Mouse (Mus musculus) brown adipose tissue, adult 24 weeks (tissue): ENCODE measurements around the gene Strip1. TPM values are rescaled to one million over a fixed set of nuclear protein-coding genes. Genes with fewer than 3 reads are reported as not detected.
"Not testable (repeated sequence)": the region's sequence is repeated elsewhere in the genome, so short reads cannot be mapped to it uniquely, and the experiment has no call there.

Experiments
- H3K27ac ChIP-seq: fragments of 200-500 bp; replicated peaks from 2 replicates; pipeline ENCODE4 v1.5.1; 2012; ENCODE audit warnings: low read depth, mild to moderate bottlenecking, low read length
- H3K4me1 ChIP-seq: fragments of 200-500 bp; 2 replicates; pipeline ENCODE4 v1.6.1; 2012; ENCODE audit warnings: low read length, mixed read lengths; ENCODE audit not compliant: control insufficient read depth, insufficient read depth, insufficient read length
- H3K4me3 ChIP-seq: fragments of 200-500 bp; 2 replicates; pipeline ENCODE4 v1.5.1; 2012; ENCODE audit warnings: low read depth, mild to moderate bottlenecking, low read length, moderate library complexity; ENCODE audit not compliant: insufficient read depth
- polyA plus RNA-seq: library from polyadenylated mRNA; stranded (reverse); fragments of >200 nt; gene quantifications from 2 replicates; pipeline ENCODE4 v1.2.4, GENCODE M21; 2012; ENCODE audit not compliant: missing spikeins, insufficient read depth, insufficient read length

Gene Strip1
- 21.9 and 27.7 TPM in 2 replicates for polyA plus RNA-seq

DNA sequence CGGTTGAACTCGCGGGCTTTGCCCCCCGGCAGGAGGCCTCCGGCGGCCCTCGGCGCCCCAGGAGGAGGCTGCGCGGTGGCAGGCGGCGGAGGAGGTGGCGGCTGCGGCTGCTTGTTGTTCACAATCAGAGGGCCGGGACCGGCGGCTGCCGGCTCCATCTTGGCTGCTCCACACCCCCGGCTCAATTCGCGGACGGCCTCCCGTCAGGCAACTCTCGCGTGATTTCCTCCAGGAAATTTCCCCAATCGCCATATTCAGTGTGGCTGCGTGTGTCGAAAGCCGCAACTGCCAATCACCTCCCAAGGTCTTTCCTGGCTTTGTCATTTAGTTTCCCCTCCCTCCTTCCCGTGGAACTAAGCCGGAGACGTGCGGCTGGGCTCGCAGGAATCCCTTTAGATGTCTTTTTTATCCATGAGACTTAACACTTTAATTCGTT is at the start of gene Strip1:
TSS of gene Strip1 (minus strand) at position 172 of the 436 bp plus-strand sequence.
- H3K4me3 ChIP-seq: peak within 1 kb of the TSS; percentile 93
- no peaks in the 10 kb centered on the region for H3K4me1 ChIP-seq
- peak within 1 kb of the TSS; percentile 90 for H3K27ac ChIP-seq

GRCm38 (mm10) chr3:107680790-107681576 is 49.5 kb upstream of the Strip1 start:
- Histone ChIP-seq H3K27ac (peak overlapping the region; percentile 41; the same call in 1 of the 2 replicates), H3K4me1 (peaks cover 16% of the 10 kb centered on the region), H3K4me3 (no peak overlapping the region)

GRCm38 (mm10) chr3:107671509-107671908 is 40.0 kb upstream of the Strip1 start:
- no peak overlapping the region for H3K4me3 ChIP-seq
- no peaks in the 10 kb centered on the region for H3K4me1 ChIP-seq

GRCm38 (mm10) chr3:107670500-107670899 is 39.0 kb upstream of the Strip1 start:
- Histone ChIP-seq H3K27ac (no peak overlapping the region), H3K4me3 (no peak overlapping the region), H3K4me1 (no peaks in the 10 kb centered on the region)

More at GRCm38 (mm10) chr3:107671509-107671908, 40.0 kb upstream of the Strip1 start:
- H3K27ac ChIP-seq: no peak overlapping the region

DNA sequence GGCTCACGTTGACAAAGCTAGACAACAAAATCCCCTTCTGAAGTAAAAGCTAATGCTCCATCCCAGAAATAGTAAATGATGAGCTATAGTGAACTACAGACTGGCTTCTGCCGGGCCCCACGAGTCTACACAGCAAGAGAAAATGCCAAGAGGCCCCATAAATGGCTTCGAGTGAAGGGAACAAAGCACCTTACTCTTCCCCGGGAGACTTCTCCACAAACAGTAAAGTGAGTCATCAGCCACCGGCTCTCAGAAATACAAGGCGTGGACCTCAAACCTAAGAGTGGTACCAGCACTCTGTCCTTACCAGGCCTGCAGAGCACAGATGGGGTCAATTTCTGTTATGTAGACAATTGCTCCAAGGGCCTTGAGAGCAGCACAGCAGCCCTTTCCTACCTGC is 37.3 kb upstream of the Strip1 start:
- no peaks in the 10 kb centered on the region for H3K4me1 ChIP-seq
- no peak overlapping the region for H3K27ac ChIP-seq
- H3K4me3 ChIP-seq: no peak overlapping the region

DNA sequence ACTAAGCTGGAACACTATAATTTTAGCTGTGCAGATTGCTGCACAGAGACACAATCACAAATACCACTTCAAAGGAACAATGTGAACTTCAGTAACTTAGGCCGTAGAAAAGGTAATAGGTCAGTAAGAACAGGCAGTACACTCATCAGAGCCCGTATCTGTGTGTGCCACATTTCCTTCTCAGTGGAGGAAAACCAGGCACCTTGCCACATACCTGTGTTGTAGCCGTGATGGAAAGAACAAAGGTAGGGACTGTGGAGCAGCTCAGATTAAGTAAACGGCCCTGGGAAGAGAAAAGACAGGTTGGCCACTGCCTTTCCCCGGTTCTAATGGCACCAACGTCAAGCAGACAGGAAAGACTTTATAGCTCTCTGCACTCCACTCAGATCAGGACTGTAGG is 35.9 kb upstream of the Strip1 start:
- Histone ChIP-seq H3K27ac (no peak overlapping the region), H3K4me1 (no peaks in the 10 kb centered on the region), H3K4me3 (no peak overlapping the region)

DNA sequence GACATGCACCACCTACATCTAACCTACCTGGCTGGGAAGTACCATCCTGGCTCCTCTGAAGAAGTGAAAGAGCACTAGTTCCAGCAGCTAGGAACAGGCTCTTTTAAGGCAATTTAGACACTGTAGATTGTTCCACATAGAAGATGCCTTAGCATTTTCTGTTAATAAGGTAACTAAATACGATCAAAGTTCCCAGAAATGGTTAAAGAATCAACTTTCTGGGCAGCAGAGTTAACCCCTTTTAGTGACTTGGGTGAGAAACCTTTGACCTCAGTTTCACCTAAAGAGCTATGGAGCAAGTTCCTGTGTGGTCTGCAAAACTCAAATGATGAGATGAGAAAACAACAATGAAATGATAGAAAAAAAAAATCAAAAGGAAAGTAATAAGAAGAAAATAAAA is 33.1 kb upstream of the Strip1 start:
- H3K4me1 ChIP-seq: no peaks in the 10 kb centered on the region
- H3K4me3 ChIP-seq: no peak overlapping the region
- H3K27ac ChIP-seq: no peak overlapping the region

- Histone ChIP-seq H3K4me1 (no peaks in the 10 kb centered on the region), H3K4me3 (no peak overlapping the region), H3K27ac (no peak overlapping the region)
Observed at GRCm38 (mm10) chr3:107659000-107659399, 27.5 kb upstream of the Strip1 start.

- Histone ChIP-seq H3K4me3 (no peak overlapping the region), H3K4me1 (no peaks in the 10 kb centered on the region), H3K27ac (peak overlapping the region; percentile 78)
Observed at GRCm38 (mm10) chr3:107656888-107657287, 25.4 kb upstream of the Strip1 start.

DNA sequence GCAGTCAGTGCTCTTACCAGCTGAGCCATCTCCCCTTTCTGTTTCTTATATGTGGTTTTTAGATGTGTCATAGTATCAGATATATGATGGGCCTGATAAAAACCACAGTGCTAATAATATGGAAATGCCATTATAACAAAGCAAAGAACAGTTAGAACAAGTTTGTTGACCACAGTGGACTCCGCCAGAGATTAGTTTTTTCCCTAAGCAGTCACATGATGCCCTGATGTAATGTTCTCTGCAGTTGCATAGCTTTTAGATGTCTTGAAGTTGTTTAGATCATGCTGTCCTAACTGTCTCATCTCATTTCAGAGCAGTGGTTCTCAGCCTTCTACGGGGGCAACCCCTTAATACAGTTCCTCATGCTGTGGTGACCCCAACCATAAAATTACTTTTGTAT is 24.7 kb upstream of the Strip1 start:
- no peaks in the 10 kb centered on the region for H3K4me1 ChIP-seq
- no peak overlapping the region for H3K4me3 ChIP-seq
- peak overlapping the region; percentile 78 for H3K27ac ChIP-seq

GRCm38 (mm10) chr3:107655491-107655890 is 24.0 kb upstream of the Strip1 start:
- peak overlapping the region; percentile 84 for H3K27ac ChIP-seq
- H3K4me1 ChIP-seq: no peaks in the 10 kb centered on the region
- H3K4me3 ChIP-seq: no peak overlapping the region

DNA sequence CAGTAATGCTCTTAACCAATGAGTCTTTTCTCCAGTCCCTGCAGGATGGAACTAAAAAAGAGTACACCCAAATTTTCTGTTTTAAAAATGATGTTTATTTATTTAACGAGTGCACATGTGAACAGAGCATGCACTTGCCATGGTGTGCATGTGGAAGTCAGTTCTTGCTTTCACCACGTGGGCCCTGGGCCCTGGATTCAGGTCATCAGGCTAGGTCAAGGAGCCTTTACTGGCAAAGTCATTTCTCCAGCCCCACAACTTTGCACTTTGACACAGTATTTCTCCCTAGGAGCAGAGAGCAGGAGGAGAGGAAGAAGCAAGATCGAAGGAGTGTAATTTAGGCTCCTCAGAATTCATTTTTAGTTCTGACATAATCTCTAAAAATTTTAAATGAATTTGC is 23.4 kb upstream of the Strip1 start:
- Histone ChIP-seq H3K4me1 (no peaks in the 10 kb centered on the region), H3K27ac (peak overlapping the region; percentile 34; the same call in 1 of the 2 replicates)

DNA sequence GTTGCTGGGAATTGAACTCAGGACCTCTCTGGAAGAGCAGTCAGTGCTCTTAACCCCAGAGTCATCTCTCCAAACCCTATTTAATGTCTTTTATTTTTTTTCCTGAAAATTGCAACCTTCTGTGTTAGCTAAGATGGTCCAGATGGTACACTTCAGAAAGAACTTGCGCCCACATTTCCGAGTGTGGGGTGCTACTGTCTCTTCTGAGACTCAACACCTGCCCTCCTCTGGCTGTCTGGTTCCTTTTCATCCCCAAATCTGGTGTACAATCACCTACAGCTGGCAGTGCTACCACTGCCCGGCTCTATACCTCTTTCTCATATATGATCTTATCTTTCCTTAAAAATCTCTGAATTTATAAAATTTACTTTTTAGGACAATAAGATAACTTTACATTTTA is 21.5 kb upstream of the Strip1 start:
- Histone ChIP-seq H3K27ac (no peak overlapping the region), H3K4me1 (no peaks in the 10 kb centered on the region), H3K4me3 (no peak overlapping the region)

More for the DNA sequence above, 23.4 kb upstream of the Strip1 start:
- H3K4me3 ChIP-seq: no peak overlapping the region

GRCm38 (mm10) chr3:107650276-107650675 is 18.8 kb upstream of the Strip1 start:
- H3K27ac ChIP-seq, H3K4me3 ChIP-seq, H3K4me1 ChIP-seq: not testable (repeated sequence)

DNA sequence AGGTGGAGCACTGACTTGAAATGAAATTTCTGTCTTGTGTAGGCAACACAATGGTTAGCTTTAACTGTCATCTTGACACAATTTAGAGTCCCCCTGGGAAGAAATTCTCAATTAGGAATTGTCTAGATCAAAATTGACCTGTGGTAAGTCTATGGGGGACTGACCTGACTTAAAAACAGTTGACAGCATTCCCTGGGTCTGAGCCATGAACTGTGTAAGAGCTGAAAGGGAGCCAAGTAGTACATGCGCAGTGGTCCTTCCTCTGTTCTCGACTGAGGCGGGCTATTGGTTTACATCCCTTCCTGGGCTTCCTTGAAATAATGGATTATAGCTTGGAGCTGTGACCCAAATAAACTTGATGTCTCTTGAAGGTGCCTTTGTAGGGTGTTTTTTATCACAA is 15.5 kb upstream of the Strip1 start:
- no peaks in the 10 kb centered on the region for H3K4me1 ChIP-seq
- H3K27ac ChIP-seq: no peak overlapping the region
- H3K4me3 ChIP-seq: no peak overlapping the region

GRCm38 (mm10) chr3:107637606-107638172 is 6.2 kb upstream of the Strip1 start:
- Histone ChIP-seq H3K4me3 (no peak overlapping the region), H3K4me1 (no peaks in the 10 kb centered on the region), H3K27ac (no peak overlapping the region)
